Mouse (Mus musculus): ENCODE data around the gene Ppp1r26.
"Not testable (repeated sequence)": the region's sequence is repeated elsewhere in the genome, so short reads cannot be mapped to it uniquely, and the experiment has no call there.

The Ppp1r26 gene

DNA sequence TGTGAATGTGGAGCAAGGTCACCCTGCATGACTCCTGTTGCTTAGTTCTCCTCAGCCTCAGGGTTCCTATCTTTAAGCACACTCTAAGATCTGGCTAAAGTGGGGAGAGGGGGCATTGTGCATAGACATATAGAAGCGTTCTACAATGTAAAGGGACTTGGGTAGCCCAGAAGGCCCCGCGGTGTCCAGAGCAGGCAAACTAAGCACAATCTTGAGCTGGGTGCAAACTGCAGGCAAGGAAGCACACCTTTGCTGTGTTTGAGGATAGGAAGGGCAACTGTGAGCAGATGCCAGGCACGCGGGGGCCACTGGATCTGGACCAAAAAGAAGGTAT, 452 bp upstream of the Ppp1r26 start:
- no peak for DNase-seq

DNA sequence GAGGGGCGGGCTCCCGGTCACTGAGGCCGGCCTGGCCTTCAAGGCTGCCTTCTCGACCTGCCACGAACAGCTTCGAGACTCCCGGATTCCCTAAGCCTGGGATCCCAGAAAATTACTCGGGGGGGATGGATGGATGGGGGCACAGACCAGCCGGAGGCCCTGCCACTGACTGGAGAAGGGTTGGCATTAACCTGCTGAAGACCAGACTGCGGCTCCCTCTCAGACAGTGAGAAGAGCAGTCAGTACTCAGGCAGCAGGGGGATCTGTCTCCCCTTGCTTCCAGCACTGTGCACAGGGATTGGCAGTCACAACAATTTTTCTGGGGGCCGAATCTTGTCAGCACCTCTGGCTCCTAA, 693 bp downstream of the Ppp1r26 start:
- peak; percentile 17 for DNase-seq

DNA sequence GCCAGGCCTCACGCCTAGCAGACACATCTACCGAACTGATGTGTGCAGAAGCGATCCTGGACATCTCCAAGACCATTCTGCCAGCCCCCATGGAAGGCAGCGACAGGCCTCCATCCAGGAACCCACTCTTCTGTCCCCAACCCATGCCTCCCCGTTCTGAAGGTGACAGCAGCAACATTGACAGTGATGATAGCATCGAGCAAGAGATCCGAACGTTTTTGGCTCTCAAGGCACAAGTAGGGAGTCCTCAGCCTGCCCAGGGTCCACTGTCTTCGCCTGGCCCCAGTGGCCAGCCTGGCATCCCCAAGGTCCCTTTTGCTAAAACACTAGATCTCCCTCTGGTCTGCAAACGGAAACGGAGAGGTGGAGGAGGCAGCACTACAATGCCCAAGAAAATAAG, 5.1 kb downstream of the Ppp1r26 start:
- no peak for DNase-seq

DNA sequence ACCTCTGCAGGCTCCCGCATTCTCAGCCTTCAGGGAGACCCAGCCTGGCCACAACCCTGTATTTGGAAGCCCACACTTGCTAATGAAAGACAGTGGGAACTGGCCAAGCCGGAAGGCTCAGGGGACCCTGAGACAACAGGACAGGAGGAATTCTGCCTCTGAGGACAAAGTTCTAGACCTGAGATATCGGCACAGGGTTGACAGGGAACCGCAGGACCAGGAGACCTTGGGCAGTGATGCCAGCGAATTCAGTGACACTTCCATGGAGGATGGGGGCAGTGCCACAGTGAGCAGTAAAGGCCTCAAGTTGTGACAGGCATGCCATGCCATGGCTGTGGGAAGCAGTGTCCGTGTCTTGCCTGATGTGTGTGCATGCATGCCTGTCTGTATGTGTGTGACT, 6.9 kb downstream of the Ppp1r26 start:
- DNase-seq, result no peak

GRCm38 (mm10) chr2:28456616-28457015, 10.0 kb downstream of the Ppp1r26 start:
- no peak for DNase-seq

- DNase-seq, result peak; percentile 63
These were observed 17.3 kb downstream of the Ppp1r26 start for GRCm38 (mm10) chr2:28463919-28464318.

DNA sequence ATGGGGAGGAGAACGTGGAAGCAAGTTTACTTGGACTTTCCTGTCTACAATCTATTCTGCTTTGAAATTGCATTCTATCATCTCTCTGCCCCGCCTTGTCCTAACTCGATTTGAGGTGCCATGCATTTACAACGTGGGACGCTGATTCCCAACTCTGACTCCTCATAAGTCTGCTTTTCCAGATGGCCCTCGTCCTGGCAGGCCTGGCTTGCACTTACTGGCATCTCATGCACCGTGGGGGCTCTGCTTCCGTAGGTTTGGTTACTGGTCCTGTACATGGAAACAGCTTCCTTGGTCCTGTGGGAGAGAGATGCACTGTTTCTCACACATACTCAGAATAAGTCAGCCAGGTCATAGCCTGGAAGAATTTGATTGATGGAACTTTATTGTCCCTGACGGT, 18.3 kb downstream of the Ppp1r26 start:
- DNase-seq, result no peak

GRCm38 (mm10) chr2:28465836-28466518, 19.4 kb downstream of the Ppp1r26 start, which contains the start of gene 1700007K13Rik:
Gene 1700007K13Rik (minus strand): TSS chr2:28466332.
- peak; percentile 86 for DNase-seq

- DNase-seq, result peak; percentile 92
These were observed 21.4 kb downstream of the Ppp1r26 start, which contains the start of gene Mrps2 for GRCm38 (mm10) chr2:28467860-28468485. Gene Mrps2 (plus strand): TSS chr2:28468066.

DNA sequence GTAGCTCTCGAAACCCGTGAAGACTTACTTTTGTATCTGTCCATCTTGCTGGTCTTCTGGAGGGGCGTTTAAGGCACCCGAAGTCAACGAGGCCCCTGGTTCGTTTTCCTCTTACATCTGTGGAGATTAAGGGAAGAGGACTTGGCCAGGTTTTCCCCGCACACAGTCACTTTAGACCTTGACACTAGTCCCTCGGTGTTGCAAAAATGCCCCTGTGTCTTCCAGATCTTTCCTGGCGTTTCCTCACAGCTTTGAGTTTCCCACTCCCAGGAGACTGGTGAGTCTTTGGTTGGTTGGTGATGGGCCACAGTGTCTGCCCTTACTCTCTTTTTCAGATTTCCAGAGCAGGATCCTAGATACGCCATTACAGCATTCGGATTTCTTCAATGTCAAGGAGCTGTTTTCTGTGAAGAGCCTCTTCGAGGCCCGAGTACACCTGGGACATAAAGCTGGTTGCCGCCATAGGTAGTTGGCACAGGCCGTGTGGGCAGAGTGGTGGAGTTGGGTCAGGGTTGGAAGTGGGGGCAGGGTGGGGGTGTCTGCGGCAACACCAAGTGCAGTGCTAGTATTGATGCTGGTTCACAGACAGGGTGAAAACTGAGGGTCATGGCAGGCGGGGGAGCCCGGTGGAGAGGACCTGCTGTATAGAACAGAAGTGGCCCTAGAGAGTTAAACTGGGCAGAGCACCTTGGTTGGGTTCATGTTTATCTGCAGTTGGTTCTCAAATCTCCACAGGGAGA, 22.1 kb downstream of the Ppp1r26 start:
- no peak for DNase-seq

DNA sequence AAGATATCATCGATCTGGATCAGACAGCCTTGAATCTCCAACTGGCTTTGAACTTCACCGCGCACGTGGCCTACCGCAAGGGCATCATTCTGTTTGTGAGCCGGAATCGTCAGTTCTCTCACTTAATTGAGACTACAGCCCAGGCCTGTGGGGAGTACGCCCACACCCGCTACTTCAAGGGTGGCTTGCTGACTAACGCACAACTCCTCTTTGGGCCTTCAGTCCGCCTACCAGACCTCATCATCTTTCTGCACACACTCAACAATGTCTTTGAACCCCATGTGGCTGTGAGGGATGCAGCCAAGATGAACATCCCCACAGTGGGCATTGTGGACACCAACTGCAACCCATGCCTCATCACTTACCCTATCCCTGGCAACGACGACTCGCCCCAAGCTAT, 22.9 kb downstream of the Ppp1r26 start:
- DNase-seq, result no peak

- DNase-seq, result no peak
These were observed 24.0 kb downstream of the Ppp1r26 start for GRCm38 (mm10) chr2:28470591-28470990.

DNA sequence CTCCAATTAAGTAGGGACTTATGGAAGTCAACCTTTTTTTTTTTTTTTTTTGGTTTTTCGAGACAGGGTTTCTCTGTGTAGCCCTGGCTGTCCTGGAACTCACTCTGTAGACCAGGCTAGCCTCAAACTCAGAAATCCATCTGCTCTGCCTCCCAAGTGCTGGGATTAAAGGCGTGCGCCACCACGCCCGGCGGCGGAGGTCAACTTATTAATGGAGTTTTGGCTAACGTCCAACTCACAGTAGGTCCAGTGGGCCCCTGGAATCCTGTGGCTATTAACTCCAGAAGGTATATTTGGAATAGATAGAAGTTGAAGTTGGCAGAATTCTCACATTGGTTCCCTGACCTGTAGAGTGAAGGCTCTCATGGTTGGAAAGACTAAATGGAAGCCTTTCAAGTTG, 25.4 kb downstream of the Ppp1r26 start:
- not testable (repeated sequence) for DNase-seq

DNA sequence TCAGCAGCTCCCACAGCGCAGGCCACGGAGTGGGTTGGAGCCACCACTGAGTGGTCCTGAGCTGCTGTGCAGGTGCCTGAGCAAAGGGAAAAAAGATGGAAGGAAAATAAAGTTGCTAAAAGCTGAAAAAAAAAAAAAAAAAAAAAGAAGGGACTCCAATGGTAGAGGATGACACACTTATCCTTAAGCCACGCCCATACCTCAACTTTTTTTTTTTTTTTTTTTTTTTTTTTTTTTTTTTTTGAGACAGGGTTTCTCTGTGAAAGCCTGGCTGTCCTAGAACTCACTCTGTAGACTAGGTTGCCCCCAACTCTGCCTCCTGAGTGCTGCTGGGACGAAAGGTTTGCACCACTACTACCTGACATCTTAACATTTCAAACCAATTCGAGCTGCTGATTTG, 31.4 kb downstream of the Ppp1r26 start:
- not testable (repeated sequence) for DNase-seq

GRCm38 (mm10) chr2:28479208-28480204, 32.9 kb downstream of the Ppp1r26 start:
- DNase-seq, result no peak

DNA sequence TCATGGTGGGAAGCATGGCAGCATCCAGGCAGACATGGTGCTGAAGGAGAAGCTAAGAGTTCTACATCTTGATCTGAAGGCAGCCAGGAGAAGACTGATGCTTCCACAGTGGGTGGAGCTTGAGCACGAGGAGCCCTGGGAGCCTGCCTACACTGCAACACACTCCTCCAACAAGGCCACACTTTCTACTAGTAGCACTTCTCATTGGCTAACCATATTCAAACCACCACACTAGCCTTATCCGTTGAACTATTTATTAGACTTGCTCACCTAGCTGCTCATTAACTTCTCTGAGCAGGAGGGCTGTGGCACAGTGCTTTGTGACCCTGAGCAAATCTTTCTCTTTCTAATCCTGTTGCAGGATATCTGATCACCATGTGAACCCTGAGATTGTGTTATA, 37.3 kb downstream of the Ppp1r26 start:
- no peak for DNase-seq

DNA sequence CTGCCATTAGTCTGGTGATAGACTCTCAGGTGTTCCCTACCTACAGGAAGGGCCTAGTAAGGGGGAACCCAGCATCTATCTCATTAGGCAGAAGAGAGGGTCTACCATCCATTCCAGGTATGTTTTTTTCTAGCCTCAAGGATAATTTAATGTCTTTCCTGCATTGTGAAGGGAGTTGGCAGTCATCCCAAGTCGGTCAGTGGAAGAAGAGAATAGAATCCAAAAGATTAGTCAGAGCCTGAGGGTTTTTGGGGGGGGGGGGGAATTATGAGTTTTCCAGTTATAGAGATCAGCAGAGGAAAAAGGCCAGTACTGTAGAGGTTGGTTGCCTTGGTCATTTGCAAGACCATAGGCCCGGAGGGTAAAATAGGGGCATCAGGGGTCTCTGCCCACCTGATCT, 47.9 kb downstream of the Ppp1r26 start:
- no peak for DNase-seq

DNA sequence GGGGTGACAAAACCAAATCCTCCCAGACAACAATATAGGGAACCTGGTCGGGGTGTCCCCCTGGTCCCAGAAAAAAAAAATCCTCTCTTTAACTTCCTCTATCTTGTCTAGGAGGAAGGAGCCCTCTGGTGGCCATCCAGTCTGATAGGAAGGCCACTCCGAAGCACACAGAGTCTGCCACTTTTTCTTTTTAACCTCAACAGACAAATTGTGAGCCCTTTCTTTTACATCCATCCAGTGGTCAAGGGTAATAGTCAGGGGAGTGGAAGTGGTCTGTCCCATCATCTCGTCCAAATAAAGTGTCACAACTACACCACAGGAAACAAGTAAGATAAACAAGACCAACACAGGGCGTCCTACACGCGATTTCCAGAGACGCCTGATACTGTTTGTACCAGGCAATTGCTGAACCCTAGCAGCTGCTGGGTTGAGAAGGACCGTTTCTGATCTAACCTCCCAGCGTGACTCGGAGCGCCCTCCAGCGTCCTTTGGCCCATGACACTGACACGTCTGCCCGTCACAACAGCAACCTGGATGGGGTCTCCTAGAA, 48.7 kb downstream of the Ppp1r26 start:
- no peak for DNase-seq

GRCm38 (mm10) chr2:28495801-28496595, 49.4 kb downstream of the Ppp1r26 start:
- DNase-seq, result no peak

GRCm38 (mm10) chr2:28496671-28497070, 50.1 kb downstream of the Ppp1r26 start, which contains the start of gene Gbgt1:
Gene Gbgt1 (plus strand): TSS chr2:28496891.
- DNase-seq, result no peak

GRCm38 (mm10) chr2:28497561-28497960, 51.0 kb downstream of the Ppp1r26 start:
- no peak for DNase-seq

DNA sequence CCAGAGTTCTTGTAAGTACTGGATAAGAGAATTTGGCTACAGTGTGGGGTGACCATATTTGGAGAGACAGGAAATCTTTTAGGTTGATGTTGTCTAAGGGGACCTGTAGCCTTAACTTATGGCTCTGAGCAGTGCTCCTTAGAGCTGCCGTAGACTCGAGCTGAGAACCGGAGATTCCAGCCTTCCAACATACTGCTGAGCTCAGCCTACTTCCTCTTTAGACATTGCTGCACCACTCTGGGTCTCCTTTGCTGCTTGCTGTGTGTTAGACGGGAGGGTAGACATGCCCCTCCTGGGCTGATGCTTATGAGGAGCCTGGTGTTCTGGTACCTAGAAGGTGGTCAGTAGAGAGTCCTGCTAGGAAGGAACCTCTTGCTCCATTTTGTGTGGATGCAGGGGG, 51.8 kb downstream of the Ppp1r26 start:
- DNase-seq, result no peak
